ENCODE assay signal across 25 mouse cellular contexts in genomic region chr9:103246526-103247168, GRCm38 (mm10). TPM values are rescaled to one million over a fixed set of nuclear protein-coding genes. Genes with fewer than 3 reads are reported as not detected.
A peak's percentile ranks its signal among the peaks of the same experiment; 100 is the strongest.
DNase-seq lines count a peak whose midpoint lies in the region; ATAC-seq and TF ChIP-seq lines count a peak whose summit lies in the region.
"Had no signal": no experiment of that assay in that cellular context is flagged by ENCODE, and none has a peak within 500 bp of the region (broad histone marks: within the 10 kb centered on the region; RNA-seq: fewer than 3 reads in every experiment).

No protein-coding gene starts in this region.

- H3K36me3 ChIP-seq in liver, adult 2 months (ENCODE audit: control insufficient read depth, insufficient read depth, low read length) = peaks cover 15% of the 10 kb centered on the region
- H3K36me3 ChIP-seq in liver, embryonic 14.5 days (replicated peaks; ENCODE audit: control insufficient read depth, insufficient read depth, low read depth) = peaks cover 6% of the 10 kb centered on the region
- H3K36me3 ChIP-seq in stomach, postnatal 0 days (ENCODE audit: control insufficient read depth, insufficient read depth, low read length) = no peaks in the 10 kb centered on the region
- H3K36me3 ChIP-seq: heart, embryonic 13.5 days; hindbrain, embryonic 13.5 days; limb, embryonic 15.5 days had no signal

- WGBS in liver, adult 2 months = 79% methylated on average over 8 of the region's 8 CpGs
- WGBS in liver, embryonic 14.5 days (ENCODE audit: insufficient replicate concordance) = 36% methylated on average over 8 of the region's 8 CpGs
- WGBS in stomach, postnatal 0 days = 74% methylated on average over 8 of the region's 8 CpGs

- no peaks in the 10 kb centered on the region for H3K27me3 ChIP-seq in liver, adult 2 months (ENCODE audit: control insufficient read depth, insufficient read depth, low read length)
- no peaks in the 10 kb centered on the region for H3K27me3 ChIP-seq in liver, embryonic 14.5 days (ENCODE audit: control insufficient read depth, insufficient read depth, low read length)
- H3K27me3 ChIP-seq in stomach, postnatal 0 days (ENCODE audit: control insufficient read depth, insufficient read depth, low read length) = no peaks in the 10 kb centered on the region
- H3K27me3 ChIP-seq: forebrain, embryonic 13.5 days; hindbrain, embryonic 13.5 days; limb, embryonic 15.5 days had no signal

- intact Hi-C loops in left cerebral cortex, adult 2 months (cut with DNase I) = no loop called here

- TF ChIP-seq POLR2A in liver, adult 2 months (IDR thresholded peaks at IDR 0.05; ENCODE audit: extremely low read depth, insufficient read depth, low read length) = no peak

- peaks cover 22% of the 10 kb centered on the region for H3K4me1 ChIP-seq in liver, adult 2 months (ENCODE audit: control insufficient read depth, insufficient read depth, low read length)
- peaks cover 6 to 13% of the 10 kb centered on the region in 2 experiments for H3K4me1 ChIP-seq in liver, embryonic 14.5 days (replicated peaks; ENCODE audit: control insufficient read depth in 2 of 2, insufficient read depth in 2 of 2, low read length in 1 of 2)
- H3K4me1 ChIP-seq in stomach, postnatal 0 days (replicated peaks; ENCODE audit: control insufficient read depth, insufficient read depth) = no peaks in the 10 kb centered on the region
- H3K4me1 ChIP-seq: forebrain, embryonic 13.5 days; hindbrain, embryonic 13.5 days; limb, embryonic 15.5 days had no signal

- peak; percentile 35 for DNase-seq in liver, adult 2 months (ENCODE audit: extremely low read depth, low read depth, low spot score)
- no peak for DNase-seq in liver
- peak; percentile 40 for DNase-seq in c-Kit-positive CD71-positive TER-119-negative erythroid progenitor cells, embryonic 14.5 days (ENCODE audit: low read depth)
- DNase-seq in liver, embryonic 14.5 days (ENCODE audit: low read depth in 3 of 3, low spot score in 3 of 3) = peak in 2 of 3 experiments; percentile 35 to 36
- no peak for DNase-seq in stomach, postnatal 0 days (ENCODE audit: low spot score)
- DNase-seq in left cerebral cortex, adult 18-20 months (ENCODE audit: low spot score in 2 of 2) = no peak
- no peak for DNase-seq in left cerebral cortex, adult 2 months (ENCODE audit: extremely low spot score in 1 of 2, low spot score in 2 of 2)
- no peak for DNase-seq in gastrocnemius, postnatal 10 days
- DNase-seq: adrenal gland, postnatal 14 days; cerebellum, adult 2 months; cerebellum, postnatal 36 days; gastrocnemius, postnatal 14 days; heart, adult 18-20 months; lung, postnatal 14 days; thymus, adult 18-20 months had no signal

- H3K9ac ChIP-seq in liver, adult 2 months (ENCODE audit: low read depth, low read length) = no peak overlapping the region
- H3K9ac ChIP-seq in liver, embryonic 14.5 days (replicated peaks) = no peak overlapping the region
- no peak overlapping the region for H3K9ac ChIP-seq in stomach, postnatal 0 days (ENCODE audit: low read length)
- H3K9ac ChIP-seq: forebrain, embryonic 13.5 days; heart, embryonic 13.5 days; hindbrain, embryonic 13.5 days; limb, embryonic 15.5 days had no signal

- H3K27ac ChIP-seq in liver, adult 2 months (replicated peaks; ENCODE audit: insufficient read depth, low read depth, low read length) = no peak overlapping the region
- H3K27ac ChIP-seq in liver, embryonic 14.5 days = no peak overlapping the region
- no peak overlapping the region for H3K27ac ChIP-seq in stomach, postnatal 0 days (replicated peaks)
- H3K27ac ChIP-seq in left cerebral cortex, adult 2 months = no peak overlapping the region
- H3K27ac ChIP-seq: forebrain, embryonic 13.5 days; heart, embryonic 13.5 days; hindbrain, embryonic 13.5 days; limb, embryonic 15.5 days had no signal

- H3K4me2 ChIP-seq in liver, embryonic 14.5 days (ENCODE audit: low read depth) = peak overlapping the region; percentile 24; the same call in 1 of the 2 replicates
- H3K4me2 ChIP-seq in stomach, postnatal 0 days (replicated peaks; ENCODE audit: low read depth) = no peak overlapping the region
- H3K4me2 ChIP-seq: forebrain, embryonic 13.5 days; heart, embryonic 13.5 days; hindbrain, embryonic 13.5 days; limb, embryonic 15.5 days had no signal

- TF ChIP-seq EP300 in liver, embryonic 14.5 days (IDR thresholded peaks at IDR 0.05; ENCODE audit: low read depth) = peak; percentile 56
- no peak for TF ChIP-seq EP300 in stomach, postnatal 0 days (optimal IDR thresholded peaks at IDR 0.05)

- ATAC-seq in liver, embryonic 14.5 days (ENCODE audit: insufficient read depth) = peak; percentile 72
- no peak for ATAC-seq in stomach, postnatal 0 days (ENCODE audit: low FRiP score, low TSS enrichment)
- ATAC-seq: forebrain, embryonic 13.5 days; intestine, embryonic 16.5 days had no signal

- no peak overlapping the region for H3K4me3 ChIP-seq in liver, adult 2 months (ENCODE audit: insufficient read depth, low read depth, low read length)
- no peak overlapping the region for H3K4me3 ChIP-seq in liver, embryonic 14.5 days (ENCODE audit: insufficient read depth in 1 of 2, low read depth in 2 of 2, low read length in 2 of 2)
- no peak overlapping the region for H3K4me3 ChIP-seq in stomach, postnatal 0 days (ENCODE audit: low read depth, low read length)
- no peak overlapping the region for H3K4me3 ChIP-seq in left cerebral cortex, adult 2 months
- H3K4me3 ChIP-seq: forebrain, embryonic 13.5 days; heart, embryonic 13.5 days; hindbrain, embryonic 13.5 days; limb, embryonic 15.5 days had no signal

- peak; percentile 8; the same call in 1 of the 2 replicates for TF ChIP-seq CTCF in liver, adult 2 months (IDR thresholded peaks at IDR 0.05; ENCODE audit: low read depth, low read length)
- peak; percentile 69 for TF ChIP-seq CTCF in liver, embryonic 14.5 days (IDR thresholded peaks at IDR 0.05; ENCODE audit: low read depth)
- peak; percentile 41 for TF ChIP-seq CTCF in stomach, postnatal 0 days (IDR thresholded peaks at IDR 0.05; ENCODE audit: low read depth)
- TF ChIP-seq CTCF in left cerebral cortex, adult 2 months (IDR thresholded peaks at IDR 0.05) = no peak; the same call in none of the 2 replicates

- no peaks in the 10 kb centered on the region for H3K79me2 ChIP-seq in liver, adult 2 months (ENCODE audit: control insufficient read depth, insufficient read depth, low read length)

- H3K9me3 ChIP-seq in liver, embryonic 14.5 days (ENCODE audit: control insufficient read depth, low read length) = no peaks in the 10 kb centered on the region
- H3K9me3 ChIP-seq in stomach, postnatal 0 days (ENCODE audit: control insufficient read depth, low read length) = no peaks in the 10 kb centered on the region
- H3K9me3 ChIP-seq: forebrain, embryonic 13.5 days; heart, embryonic 13.5 days; hindbrain, embryonic 13.5 days; limb, embryonic 15.5 days had no signal

RNA-seq across cellular contexts. Expression of gene Trf, which starts 16.4 kb away (rescaled TPM):
- 18,586 and 23,528 TPM in 2 replicates for total RNA-seq in liver, adult 2 months (2014; rRNA removed)
- polyA plus RNA-seq in liver, adult 2 months (2012; rRNA removed) = 26,375 and 34,444 TPM in 2 replicates
- 1,880 and 2,444 TPM in 2 replicates for polyA plus RNA-seq in liver, embryonic 14.5 days (2012; rRNA removed)
- polyA plus RNA-seq in liver, embryonic 14.5 days (2014; fragmentation: Nextera tagmentation; extraction: Ambion mirVana) = 4,893 and 4,971 TPM in 2 replicates
- polyA plus RNA-seq in stomach, postnatal 0 days (2015; fragmentation: Nextera tagmentation; extraction: Ambion mirVana) = 83.4 and 105 TPM in 2 replicates
- 100 to 1,000 TPM; 170 to 179 TPM for total RNA-seq in left cerebral cortex, adult 18-20 months (2021)
- total RNA-seq in left cerebral cortex, adult 2 months (2021) = 100 to 1,000 TPM; 131 to 135 TPM
- total RNA-seq in gastrocnemius, postnatal 10 days (2021) = 10 to 100 TPM; 12.1 to 27.5 TPM

RNA-seq across cellular contexts. Expression of gene Gm20425, which starts 16.5 kb away (rescaled TPM):
- 0.94 and 1.1 TPM in 2 replicates for total RNA-seq in liver, adult 2 months (2014; rRNA removed)
- 0.37 and 0.43 TPM in 2 replicates for polyA plus RNA-seq in liver, adult 2 months (2012; rRNA removed)
- 0.16 and 0.27 TPM in 2 replicates for polyA plus RNA-seq in liver, embryonic 14.5 days (2012; rRNA removed)
- 1.7 and 4.2 TPM in 2 replicates for polyA plus RNA-seq in liver, embryonic 14.5 days (2014; fragmentation: Nextera tagmentation; extraction: Ambion mirVana)
- polyA plus RNA-seq in stomach, postnatal 0 days (2015; fragmentation: Nextera tagmentation; extraction: Ambion mirVana) = 9.3 and 10.4 TPM in 2 replicates
- 10 to 100 TPM; 10.4 to 12.2 TPM for total RNA-seq in left cerebral cortex, adult 18-20 months (2021)
- total RNA-seq in left cerebral cortex, adult 2 months (2021) = 10 to 100 TPM in 1 of 2 experiments, 1 to 10 TPM in 1; 8.5 to 11.7 TPM
- 1 to 10 TPM; 4.7 to 5.1 TPM for total RNA-seq in gastrocnemius, postnatal 10 days (2021)
- polyA plus RNA-seq: heart, embryonic 13.5 days; intestine, embryonic 16.5 days; large intestine, adult 2 months; neural tube, embryonic 11.5 days; stomach, embryonic 14.5 days; urinary bladder, adult 2 months had no signal

RNA-seq across cellular contexts. Expression of gene Srprb, which starts 44.7 kb away (rescaled TPM):
- total RNA-seq in liver, adult 2 months (2014; rRNA removed) = 8.5 and 10.7 TPM in 2 replicates
- polyA plus RNA-seq in liver, adult 2 months (2012; rRNA removed) = 16.8 and 22.8 TPM in 2 replicates
- 17.1 and 17.8 TPM in 2 replicates for polyA plus RNA-seq in liver, embryonic 14.5 days (2012; rRNA removed)
- polyA plus RNA-seq in liver, embryonic 14.5 days (2014; fragmentation: Nextera tagmentation; extraction: Ambion mirVana) = 17.8 and 18.4 TPM in 2 replicates
- 29.4 and 33.7 TPM in 2 replicates for polyA plus RNA-seq in stomach, postnatal 0 days (2015; fragmentation: Nextera tagmentation; extraction: Ambion mirVana)
- 10 to 100 TPM; 20.8 to 22.5 TPM for total RNA-seq in left cerebral cortex, adult 18-20 months (2021)
- 10 to 100 TPM; 17.6 to 20.5 TPM for total RNA-seq in left cerebral cortex, adult 2 months (2021)
- 10 to 100 TPM; 15.3 to 17.0 TPM for total RNA-seq in gastrocnemius, postnatal 10 days (2021)

RNA-seq across cellular contexts. Expression of gene 1300017J02Rik, which starts 58.2 kb away (rescaled TPM):
- total RNA-seq in liver, adult 2 months (2014; rRNA removed) = 600 and 608 TPM in 2 replicates
- polyA plus RNA-seq in liver, adult 2 months (2012; rRNA removed) = 267 and 288 TPM in 2 replicates
- polyA plus RNA-seq in liver, embryonic 14.5 days (2012; rRNA removed) = 32.4 and 42.2 TPM in 2 replicates
- 43.0 and 43.4 TPM in 2 replicates for polyA plus RNA-seq in liver, embryonic 14.5 days (2014; fragmentation: Nextera tagmentation; extraction: Ambion mirVana)
- 1.3 TPM in 2 replicates for polyA plus RNA-seq in stomach, postnatal 0 days (2015; fragmentation: Nextera tagmentation; extraction: Ambion mirVana)
- not detected for total RNA-seq in left cerebral cortex, adult 18-20 months (2021)
- not detected for total RNA-seq in left cerebral cortex, adult 2 months (2021)
- total RNA-seq in gastrocnemius, postnatal 10 days (2021) = under 1 TPM in 1 of 2 experiments, not detected in 1; 0.43 TPM
- total RNA-seq: heart, adult 18-20 months; left cerebral cortex, postnatal 25 days had no signal
- polyA plus RNA-seq: large intestine, adult 2 months; stomach, embryonic 14.5 days had no signal

RNA-seq across cellular contexts. Expression of gene Topbp1, which starts 58.4 kb away (rescaled TPM):
- total RNA-seq in liver, adult 2 months (2014; rRNA removed) = 7.9 and 8.4 TPM in 2 replicates
- 1.9 and 2.3 TPM in 2 replicates for polyA plus RNA-seq in liver, adult 2 months (2012; rRNA removed)
- polyA plus RNA-seq in liver, embryonic 14.5 days (2012; rRNA removed) = 25.9 and 43.3 TPM in 2 replicates
- polyA plus RNA-seq in liver, embryonic 14.5 days (2014; fragmentation: Nextera tagmentation; extraction: Ambion mirVana) = 36.4 and 42.5 TPM in 2 replicates
- polyA plus RNA-seq in stomach, postnatal 0 days (2015; fragmentation: Nextera tagmentation; extraction: Ambion mirVana) = 15.6 and 17.2 TPM in 2 replicates
- total RNA-seq in left cerebral cortex, adult 18-20 months (2021) = 10 to 100 TPM; 17.0 to 20.7 TPM
- total RNA-seq in left cerebral cortex, adult 2 months (2021) = 10 to 100 TPM; 20.0 to 23.1 TPM
- 10 to 100 TPM; 17.7 to 24.0 TPM for total RNA-seq in gastrocnemius, postnatal 10 days (2021)

Comparison
In these comparisons a context has a peak if more than half of its experiments do, and no peak if none do; other contexts are left out.
1. DNase-seq: peak in liver, adult 2 months (single experiment), c-Kit-positive CD71-positive TER-119-negative erythroid progenitor cells, embryonic 14.5 days (single experiment) and liver, embryonic 14.5 days (2 of 3); none in liver (single experiment), stomach, postnatal 0 days (single experiment), left cerebral cortex, adult 18-20 months (0 of 2), left cerebral cortex, adult 2 months (0 of 2) and gastrocnemius, postnatal 10 days (single experiment).
2. RNA of gene Trf, which starts 16.4 kb away (total RNA-seq): 18,586 to 23,528 TPM in liver, adult 2 months; 170 to 179 TPM in left cerebral cortex, adult 18-20 months, 131 to 135 TPM in left cerebral cortex, adult 2 months and 12.1 to 27.5 TPM in gastrocnemius, postnatal 10 days; every median in the first group is over 100 times any median in the second.